Mouse (Mus musculus): Measurements from ENCODE around the gene Ssr1.

- TF ChIP-seq CTCF (IDR thresholded peaks at IDR 0.05; ENCODE audit: insufficient read depth, low read depth, low read length) (no peak), POLR2A (IDR thresholded peaks at IDR 0.05; ENCODE audit: insufficient read depth, low read depth, low read length) (no peak)
Observed at GRCm38 (mm10) chr13:37923091-37923490, 70.9 kb downstream of the Ssr1 start.

Measured in olfactory bulb, adult 2 months (tissue).